Mouse (Mus musculus) CD4-positive naive resting alpha-beta T cell, adult 76 days (primary cell): Measurements from ENCODE around the gene Vmn2r102. TPM values are rescaled to one million over a fixed set of nuclear protein-coding genes. Genes with fewer than 3 reads are reported as not detected.

Experiments
- total RNA-seq: library from RNA; stranded (reverse); gene quantifications from one replicate; pipeline ENCODE4 v1.2.4, GENCODE M21; 2023

The Vmn2r102 gene
- total RNA-seq, result not detected

DNA sequence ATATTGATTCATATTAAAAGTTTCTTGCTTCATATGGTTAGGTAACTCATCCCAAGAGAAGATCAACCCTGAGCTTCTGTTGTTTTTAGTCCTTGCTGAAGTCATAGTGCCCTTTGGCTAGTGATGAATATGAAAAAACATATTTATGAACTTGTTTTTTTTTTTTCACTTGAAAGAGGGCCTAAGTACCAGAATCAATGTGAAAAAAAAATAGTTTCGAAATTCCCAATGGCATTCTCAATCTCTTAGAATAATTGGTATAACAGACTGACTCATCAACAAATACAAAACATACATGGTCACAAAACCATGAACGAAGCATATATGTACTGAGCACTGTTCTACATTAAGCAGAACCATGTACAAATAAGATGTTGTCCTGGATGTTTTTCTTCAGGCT lies at the start of gene Vmn2r102:
TSS of gene Vmn2r102 (plus strand) at position 301 of the 400 bp plus-strand sequence.

Other genes with a start within 250 kb of the Vmn2r102 start
- not detected for gene Vmn2r100, start 155.6 kb upstream of the Vmn2r102 start, total RNA-seq
- not detected for gene Vmn2r101, start 83.1 kb upstream of the Vmn2r102 start, total RNA-seq
- gene Vmn2r103, start 113.0 kb downstream of the Vmn2r102 start, total RNA-seq, result not detected